Mouse (Mus musculus) liver, adult (tissue): ENCODE measurements at regions not wholly inside any gene's neighbourhood (a gene's known extent, or its start where the extent isn't known, plus 50 kb on each side); places are given as distances from the start of the nearest gene placed in this dataset.

Source experiments
- GATA4 ChIP-seq: IDR thresholded peaks from 2 replicates; pipeline ENCODE4 v1.6.1; 2014; ENCODE audit warnings: mild to moderate bottlenecking, low read length; ENCODE audit not compliant: insufficient replicate concordance

DNA sequence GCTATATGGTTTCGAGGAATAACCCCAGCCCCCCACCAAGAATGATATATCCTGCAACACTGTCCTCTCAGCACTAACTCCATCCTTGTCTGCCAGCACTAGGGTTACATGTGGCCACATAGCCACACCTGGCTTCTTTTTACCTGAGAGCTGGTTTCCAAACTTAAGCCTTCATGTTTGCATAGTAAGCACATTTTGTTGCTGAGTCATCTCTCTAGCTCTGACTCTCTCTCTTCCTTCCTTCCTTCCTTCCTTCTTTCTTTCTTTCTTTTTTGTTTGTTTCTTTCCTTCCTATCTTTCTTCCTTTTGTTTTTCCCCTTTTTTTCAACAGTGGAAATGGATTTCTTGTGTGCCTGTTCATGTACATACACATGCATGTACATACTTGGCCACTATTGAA, 157.6 kb upstream of the Sash1 start:
- no peak for TF ChIP-seq GATA4

DNA sequence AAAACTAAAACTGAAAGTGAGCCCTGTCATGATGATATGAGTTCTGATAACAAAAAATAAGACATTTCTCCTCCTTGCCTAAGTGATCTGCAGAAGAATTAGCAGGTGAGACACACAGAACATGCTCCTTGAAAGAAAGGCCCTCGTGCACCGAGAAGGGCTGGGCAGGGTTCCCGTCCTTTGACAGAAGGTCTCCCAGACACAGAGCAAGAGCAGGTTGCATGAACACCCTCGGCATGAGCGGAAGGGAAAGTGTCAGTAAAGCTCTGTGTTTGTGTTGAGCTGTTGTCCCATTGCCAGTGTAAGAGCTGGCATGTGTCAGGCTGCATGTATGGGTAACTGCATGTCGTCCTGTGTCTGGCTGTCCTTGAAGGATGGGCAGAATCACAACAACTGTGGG, 144.6 kb upstream of the Sash1 start:
- no peak for TF ChIP-seq GATA4

DNA sequence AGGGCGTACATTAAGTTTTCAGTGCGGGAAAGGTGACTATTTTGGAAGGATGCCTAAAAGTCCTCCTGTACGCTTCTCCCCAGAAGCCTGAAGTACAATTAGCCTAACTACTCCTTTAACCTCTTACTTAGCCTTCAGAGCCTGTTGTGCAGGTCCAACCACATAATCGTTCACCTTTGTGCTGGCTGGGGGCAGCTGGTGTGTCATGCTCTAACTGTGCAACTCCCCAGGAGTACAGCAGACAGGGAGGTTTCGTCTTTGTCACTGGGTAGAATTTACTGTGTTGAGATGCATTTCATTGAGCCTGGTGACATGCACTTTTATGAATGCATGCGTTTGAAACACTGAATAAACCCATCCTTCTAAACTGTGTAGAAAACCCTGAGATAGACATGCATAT, 143.6 kb upstream of the Sash1 start:
- no peak for TF ChIP-seq GATA4

DNA sequence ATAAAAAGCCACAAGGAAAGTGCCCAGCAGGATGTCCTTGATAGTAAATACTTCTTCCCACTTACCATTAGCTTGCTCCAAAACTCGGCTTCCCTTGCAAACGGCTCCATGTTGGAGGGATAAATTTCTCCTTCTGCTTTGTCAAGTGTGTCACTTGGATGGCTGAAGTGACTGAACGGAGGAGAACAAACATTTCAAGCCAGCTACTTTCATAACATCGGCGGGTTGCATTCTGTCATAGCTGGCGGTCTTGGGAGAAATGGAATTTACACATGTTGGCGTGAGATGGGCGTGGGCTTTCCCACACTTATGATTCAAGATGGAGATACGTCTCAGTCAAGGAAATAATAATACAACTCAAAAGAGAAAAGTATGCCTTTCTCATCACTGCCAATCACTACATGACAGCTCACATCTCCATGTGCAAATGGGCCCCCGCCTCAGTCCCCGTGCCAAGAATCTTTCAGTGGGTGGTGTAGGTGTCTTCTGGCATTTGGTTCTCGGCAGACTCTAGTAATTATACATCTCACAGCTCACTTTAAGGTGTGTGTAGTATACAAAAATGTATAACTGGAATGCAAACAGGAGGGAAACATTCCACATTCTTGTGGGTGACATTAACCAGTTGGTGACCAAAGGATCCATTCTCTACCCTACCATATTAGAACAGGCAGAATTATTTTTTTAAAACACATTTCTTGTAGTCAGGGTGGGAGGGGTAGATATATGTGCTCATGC, 141.4 kb upstream of the Sash1 start:
- TF ChIP-seq GATA4, result no peak

DNA sequence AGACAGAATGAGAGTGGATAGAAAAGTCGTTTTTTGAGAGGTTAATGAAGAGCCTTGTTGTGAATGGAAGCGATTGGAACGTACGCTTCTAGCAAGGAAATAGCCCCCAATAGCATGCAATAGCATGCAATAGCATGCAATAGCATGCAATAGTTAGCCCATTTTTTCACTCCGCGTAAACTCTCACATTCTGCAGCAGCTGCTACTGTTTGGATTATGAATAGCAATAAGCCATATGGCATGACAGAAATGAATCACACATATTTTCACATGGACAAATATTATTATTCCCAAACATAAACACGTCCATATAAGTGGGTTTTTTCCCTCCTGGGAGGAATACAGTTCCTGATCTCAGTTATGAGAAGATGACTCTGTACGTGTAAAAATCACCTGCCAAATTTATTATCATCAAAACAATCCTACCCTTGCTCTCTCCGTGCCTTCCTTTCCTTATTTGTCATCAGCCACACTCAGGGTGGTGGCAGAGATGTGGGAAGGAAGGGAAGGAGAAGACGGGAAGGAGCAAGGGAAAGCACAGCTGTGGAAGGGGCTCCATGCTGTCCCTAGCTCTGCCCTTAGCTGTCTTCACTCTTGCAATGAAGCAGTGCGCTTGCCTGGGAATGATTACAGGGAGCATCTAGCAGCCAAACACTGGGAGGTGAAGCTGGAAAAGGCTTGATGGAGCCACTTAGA, 129.1 kb upstream of the Sash1 start:
- TF ChIP-seq GATA4, result no peak

DNA sequence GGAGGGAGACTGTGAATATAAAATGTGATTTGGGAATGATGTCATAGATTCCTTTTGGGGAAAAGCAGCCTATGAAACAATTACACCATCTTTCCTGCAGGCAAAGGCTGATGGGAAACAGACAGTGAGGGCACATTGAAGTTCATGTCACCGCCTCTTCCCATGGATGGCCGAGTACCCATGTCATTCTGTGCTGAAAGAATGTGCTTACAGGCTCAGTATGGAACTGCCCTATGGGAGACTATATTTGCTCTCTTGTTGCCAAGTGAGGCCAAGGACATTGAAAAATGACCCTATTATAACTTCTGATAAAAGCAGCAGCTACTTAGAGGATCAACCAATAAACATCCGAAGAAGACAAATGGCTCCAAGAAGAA, 127.7 kb upstream of the Sash1 start:
- no peak for TF ChIP-seq GATA4

DNA sequence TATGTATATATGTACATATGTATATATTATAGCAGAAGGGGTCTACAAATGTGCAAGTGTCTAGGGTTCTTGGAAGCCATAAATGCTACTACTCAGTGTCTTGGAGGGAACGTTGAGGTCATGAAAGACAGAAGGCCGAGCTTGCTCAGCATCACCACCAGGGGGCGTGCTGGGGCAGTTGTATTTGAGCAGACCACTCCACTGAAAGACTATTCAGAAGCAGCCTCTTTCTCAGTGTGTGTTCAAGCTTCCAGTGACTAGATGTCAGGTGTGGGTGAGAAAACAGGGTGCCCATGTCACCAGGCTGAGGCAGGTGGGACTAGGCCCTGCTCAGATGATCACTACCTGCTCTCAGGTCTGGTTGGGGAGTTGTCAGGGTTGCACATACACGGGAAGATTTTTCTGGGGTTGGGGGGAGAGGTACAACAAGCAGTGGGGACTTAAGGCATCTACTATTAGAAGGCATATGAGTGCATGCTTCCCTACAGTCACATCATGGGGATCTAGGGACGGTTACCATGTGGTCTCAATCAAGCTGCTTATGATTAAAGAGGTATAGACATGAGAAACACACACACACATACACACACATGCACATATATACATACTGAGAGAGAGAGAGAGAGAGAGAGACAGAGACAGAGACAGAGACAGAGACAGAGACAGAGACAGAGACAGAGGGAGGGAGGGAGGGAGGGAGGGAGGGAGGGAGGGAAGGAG, 127.1 kb upstream of the Sash1 start:
- no peak for TF ChIP-seq GATA4

DNA sequence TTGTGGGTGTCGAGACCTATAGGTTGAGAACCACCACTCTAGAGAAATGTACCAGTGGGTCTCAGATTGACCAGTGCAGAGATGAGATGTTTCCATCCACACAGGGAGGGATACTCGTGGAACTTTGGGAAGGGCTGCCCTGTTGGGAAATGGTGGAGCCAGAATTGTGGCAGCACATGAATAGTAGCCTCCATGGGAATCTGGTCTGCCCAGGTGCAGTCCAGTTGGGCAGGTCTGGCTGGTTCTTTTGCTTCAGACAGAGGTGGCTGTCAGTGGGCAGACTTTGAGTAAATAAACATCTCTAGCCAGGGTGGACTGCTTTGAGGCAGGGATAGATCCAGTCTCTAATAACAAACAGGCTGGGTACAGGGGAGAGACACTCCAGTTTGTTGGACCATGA, 126.0 kb upstream of the Sash1 start:
- TF ChIP-seq GATA4, result no peak

DNA sequence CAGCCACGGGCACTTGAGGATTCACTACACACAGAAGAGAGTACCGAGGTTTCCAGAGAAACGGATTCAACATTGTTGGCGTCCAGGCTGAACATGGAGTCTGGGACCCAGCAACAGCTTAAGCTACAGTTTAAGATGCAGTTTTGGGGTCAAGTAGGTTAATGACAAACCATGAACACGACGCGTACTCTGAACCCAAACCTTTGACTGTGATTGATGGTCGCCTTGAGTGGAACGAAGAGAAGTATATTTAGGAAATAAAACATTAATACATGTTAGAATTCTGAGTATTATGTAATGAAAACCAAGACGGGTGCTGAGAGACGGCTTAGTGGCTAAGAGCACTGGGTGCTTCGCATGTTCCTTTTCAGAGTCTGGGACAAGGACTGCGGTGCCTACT, 124.3 kb upstream of the Sash1 start:
- no peak for TF ChIP-seq GATA4

DNA sequence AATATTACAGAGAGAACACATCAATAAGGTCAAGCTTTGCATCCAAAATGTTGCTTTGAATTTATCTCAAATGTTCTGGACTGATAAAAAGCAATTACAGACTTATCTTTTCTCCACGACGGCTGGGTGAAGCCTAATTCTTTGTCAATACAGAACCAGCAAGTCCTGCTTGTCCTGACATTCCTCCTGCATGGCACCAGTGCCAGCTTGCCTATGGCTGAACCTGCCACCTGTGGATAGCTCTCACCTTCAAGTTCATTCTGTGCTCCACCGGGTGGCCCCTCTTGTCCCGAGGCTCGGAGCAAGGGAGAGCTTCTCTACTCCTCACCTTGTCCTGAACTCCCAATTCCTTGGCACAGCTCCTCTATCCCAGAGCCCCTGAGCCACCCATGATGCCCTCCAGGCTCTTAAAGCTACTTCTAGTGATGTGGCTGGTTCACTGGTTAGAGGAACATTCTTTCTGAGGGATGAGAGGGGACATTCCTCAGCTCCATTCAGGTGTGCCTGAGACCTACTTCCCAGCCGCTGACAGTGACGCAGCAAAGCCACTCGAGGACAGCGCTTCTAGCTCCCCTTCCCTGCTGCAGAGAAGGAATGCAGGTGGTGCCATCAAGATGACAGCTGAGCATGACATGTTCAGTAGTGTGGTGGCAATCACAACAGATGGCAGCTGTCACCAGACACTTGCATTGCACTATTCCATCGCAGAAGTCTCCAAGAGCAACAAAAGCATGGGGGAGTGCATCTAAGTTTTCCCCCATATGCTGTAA, 119.5 kb upstream of the Sash1 start:
- no peak for TF ChIP-seq GATA4

DNA sequence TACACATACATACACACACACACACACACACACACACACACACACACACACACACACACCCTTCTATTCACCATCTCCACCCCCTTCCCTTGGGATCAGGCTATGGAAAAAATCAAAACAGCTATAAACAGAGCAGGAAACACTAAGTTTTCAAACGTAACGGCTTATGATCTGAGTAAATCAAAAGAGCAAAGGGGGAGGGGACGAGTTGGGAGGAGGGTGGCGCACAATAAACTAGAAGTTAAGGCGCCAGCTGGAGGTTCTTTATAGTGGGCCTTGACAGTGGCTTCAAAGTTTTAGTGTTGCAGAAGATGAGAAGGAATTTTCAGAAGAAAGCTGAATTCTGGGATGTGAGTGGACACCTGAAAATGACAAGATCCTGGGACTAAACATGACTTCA, 116.4 kb upstream of the Sash1 start:
- TF ChIP-seq GATA4, result no peak

DNA sequence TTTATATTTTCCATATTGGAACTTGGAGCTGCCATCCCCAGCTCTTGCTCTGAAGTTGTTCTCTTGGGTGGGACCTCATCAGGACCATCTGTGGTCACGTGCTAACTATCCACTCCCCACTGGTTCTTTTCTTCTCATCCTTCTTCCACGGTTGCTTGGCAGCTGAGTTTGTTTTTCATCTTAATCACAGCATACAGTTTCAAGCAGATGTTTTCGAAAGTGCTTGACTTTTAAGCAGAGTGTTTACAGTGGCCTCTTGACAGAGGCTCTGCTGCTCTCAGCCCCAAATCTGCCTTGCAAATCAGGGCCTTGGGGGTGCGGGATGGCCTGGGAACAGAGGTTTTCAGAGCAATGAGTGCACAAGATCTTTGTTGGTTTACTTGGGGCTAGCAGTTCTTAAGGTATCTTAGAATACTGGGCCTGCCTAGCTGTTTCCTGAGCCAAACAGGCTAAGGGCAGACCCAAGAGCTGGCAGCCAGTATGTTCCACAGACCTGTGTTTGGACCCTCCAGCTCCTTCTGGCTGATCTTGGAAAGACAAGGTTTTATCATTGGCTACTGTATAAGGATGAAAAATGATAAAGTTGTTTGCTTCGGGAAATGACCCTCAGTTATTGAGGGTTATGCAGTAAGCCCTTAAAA, 113.0 kb upstream of the Sash1 start:
- no peak for TF ChIP-seq GATA4

DNA sequence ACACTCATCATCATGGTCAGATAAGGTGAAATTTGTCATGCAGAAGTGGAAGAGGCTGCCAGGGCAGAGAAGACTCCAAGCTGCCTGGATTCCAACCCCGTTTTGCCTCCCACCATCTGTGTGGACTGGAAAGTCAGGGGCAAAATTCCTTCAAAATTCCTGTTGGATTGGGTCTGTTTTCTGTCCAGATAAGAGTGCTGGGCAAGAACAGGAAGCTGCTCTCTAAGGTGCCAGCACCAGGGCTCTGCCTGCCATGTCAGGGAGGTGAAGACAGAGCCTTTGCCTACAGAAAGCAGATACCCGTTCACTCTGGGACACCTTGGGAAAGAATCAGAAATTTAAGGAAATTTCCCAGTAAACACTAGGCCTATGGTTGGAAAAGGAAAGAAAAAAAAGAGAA, 112.5 kb upstream of the Sash1 start:
- no peak for TF ChIP-seq GATA4

DNA sequence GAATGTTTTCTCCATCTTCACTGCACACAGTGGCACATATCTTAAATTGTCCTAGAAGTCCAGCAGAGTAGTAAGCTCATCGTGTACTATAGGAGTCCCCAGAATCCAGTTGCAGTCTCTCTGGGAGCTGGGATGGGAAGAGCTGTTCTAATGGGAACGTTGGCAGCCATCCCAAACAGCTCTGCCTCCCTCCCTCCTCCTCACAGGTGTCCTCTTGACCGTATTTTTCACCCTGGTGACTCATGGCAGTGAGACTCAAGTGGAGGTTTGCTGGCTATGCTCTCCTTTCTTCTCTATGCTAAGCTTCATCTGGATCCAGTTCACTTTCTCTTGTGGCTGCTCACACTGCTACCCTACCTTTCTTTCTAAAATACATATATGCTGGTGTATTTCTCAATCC, 109.2 kb upstream of the Sash1 start:
- TF ChIP-seq GATA4, result no peak

DNA sequence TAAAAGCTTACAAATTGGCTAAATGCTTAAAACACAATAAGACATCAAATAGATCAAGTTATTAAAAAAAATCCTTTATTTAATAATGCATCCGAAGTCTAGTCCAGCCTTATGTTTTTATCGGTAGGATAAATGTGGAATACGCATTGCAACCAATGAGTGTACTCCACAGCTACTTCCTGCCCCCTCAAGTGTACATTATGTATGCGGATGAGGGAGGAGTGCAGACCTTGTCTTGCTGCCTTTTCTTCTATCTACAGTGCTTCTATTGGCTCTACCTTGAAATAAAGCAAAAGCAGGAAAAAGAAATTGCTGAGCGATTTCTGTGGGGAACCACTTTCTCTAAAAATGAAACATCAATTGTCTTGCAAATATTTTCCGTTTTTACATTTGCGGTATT, 100.5 kb upstream of the Sash1 start:
- TF ChIP-seq GATA4, result no peak

DNA sequence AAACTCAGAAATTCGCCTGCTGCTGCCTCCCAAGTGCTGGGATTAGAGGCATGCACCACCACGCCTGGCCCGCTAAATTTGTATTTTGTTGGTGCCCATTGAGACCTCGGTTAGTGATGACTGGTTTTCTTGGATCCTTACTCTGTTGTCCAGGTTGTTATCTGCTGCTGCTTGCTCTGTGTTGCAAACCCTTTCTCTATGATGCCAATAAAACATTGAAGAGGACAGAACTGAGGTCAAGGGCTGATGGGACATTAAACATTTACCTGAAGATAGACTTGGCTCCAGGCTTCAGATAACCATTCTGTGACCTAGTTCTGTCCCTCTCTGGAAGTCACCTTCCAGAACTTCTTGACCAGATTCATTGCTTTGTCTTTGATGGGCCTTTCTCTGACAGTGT, 97.5 kb upstream of the Sash1 start:
- peak; percentile 95 for TF ChIP-seq GATA4

DNA sequence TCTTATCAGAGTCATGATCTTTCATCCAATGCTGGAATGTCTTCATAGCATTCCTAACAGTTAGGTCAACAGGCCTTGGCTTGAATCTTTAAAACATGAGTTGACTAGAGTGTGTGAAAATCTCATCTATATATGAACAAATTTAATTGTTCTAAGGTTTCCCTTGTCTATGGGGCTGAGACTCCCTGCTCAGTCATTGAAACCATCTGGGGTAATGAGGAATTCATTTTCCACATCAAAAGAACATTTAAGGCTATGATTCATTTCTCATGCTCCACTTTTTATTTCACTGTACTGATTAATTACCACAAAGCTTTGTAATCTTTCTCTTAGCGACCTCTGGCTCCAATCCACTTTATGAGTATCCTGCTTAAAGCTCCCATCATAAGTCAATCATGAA, 94.7 kb upstream of the Sash1 start:
- TF ChIP-seq GATA4, result no peak
